1 mouse cellular context compared by ENCODE assay signal in the genomic region with DNA sequence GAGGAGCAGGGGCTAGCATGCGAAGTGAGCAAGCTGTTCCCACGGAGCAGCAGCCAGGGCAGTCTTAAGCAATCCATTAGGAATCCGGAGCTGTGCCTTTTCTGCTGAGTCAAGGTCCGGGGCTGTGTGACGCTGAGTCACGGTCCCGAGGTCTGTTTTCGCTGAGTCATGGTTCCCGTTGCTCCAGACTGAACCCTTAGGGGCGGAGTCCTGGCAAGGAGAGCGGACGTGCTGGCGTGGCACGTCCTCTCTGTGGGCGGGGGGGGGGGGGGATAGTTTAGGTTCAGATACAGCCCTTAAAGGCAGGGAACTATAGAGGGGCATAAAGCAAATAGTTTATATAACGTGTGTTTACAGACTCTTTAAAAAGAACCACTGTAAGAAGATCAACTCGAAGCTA.
TF ChIP-seq lines count a peak whose summit lies in the region.

No protein-coding gene starts in this region.

TF ChIP-seq in MEL, 35 proteins besides CTCF, POLR2A, EP300 and RAD21 (continued from another document):
- TF ChIP-seq TBP (IDR thresholded peaks at IDR 0.05; ENCODE audit: low read depth, low read length): peak; percentile 66; the same call in 1 of the 2 replicates
